8 mouse cellular contexts compared by ENCODE assay signal in the genomic region with DNA sequence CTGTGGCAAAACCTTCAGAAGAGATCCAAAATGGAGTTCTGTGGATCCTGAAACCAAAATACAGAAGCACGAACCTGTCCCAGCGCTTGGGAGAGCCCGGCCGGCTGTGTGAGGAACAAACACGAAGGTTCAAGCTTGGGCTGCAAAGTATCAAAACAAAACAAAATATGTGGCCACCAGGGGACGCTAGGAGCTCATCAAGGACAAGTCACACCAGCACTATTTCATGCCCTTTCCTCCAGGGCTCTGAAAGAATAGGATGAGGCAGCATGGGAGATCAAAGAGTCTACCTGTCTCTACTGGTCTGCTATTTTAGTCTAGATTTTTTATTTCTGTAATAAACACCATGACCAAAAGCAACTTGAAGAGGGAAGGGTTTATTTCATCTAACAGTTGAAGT. TPM values are rescaled to one million over a fixed set of nuclear protein-coding genes. Genes with fewer than 3 reads are reported as not detected.
DNase-seq lines count a peak whose midpoint lies in the region; ATAC-seq and TF ChIP-seq lines count a peak whose summit lies in the region.

No protein-coding gene starts in this region.

- H3K36me3 ChIP-seq in CH12.LX (replicated peaks in 1 of 2; ENCODE audit: control insufficient read depth in 1 of 2, insufficient read depth in 1 of 2, low read length in 1 of 2): no peaks in the 10 kb centered on the region
- no peaks in the 10 kb centered on the region for H3K36me3 ChIP-seq in embryonic facial prominence, embryonic 14.5 days (ENCODE audit: control insufficient read depth, insufficient read depth, low read length)
- no peaks in the 10 kb centered on the region for H3K36me3 ChIP-seq in heart, embryonic 13.5 days
- no peaks in the 10 kb centered on the region for H3K36me3 ChIP-seq in liver, postnatal 0 days (replicated peaks; ENCODE audit: insufficient read depth, low read length)

- dilution Hi-C loops in CH12.LX (cut with MboI; ENCODE audit: extremely low pct_ligation_motif_present, extremely low pct_unique_long_range_greater_than_20kb, low sequenced_read_pairs): no loop called here

- peak overlapping the region; percentile 53; the same call in 1 of the 2 replicates for H3K4me2 ChIP-seq in CH12.LX (ENCODE audit: insufficient read depth, low read depth, poor library complexity, severe bottlenecking)
- H3K4me2 ChIP-seq in embryonic facial prominence, embryonic 14.5 days (ENCODE audit: low read depth, low read length): no peak overlapping the region
- H3K4me2 ChIP-seq in heart, embryonic 13.5 days: peak overlapping the region; percentile 39
- no peak overlapping the region for H3K4me2 ChIP-seq in liver, postnatal 0 days (ENCODE audit: low read depth, low read length)

- no peak for TF ChIP-seq POLR2A in CH12.LX (IDR thresholded peaks at IDR 0.05; ENCODE audit: low read depth, low read length)

- peak; percentile 48; the same call in 1 of the 2 replicates for ATAC-seq in embryonic facial prominence, embryonic 14.5 days (ENCODE audit: low read depth)
- no peak for ATAC-seq in heart, embryonic 13.5 days (ENCODE audit: extremely low read depth, insufficient number of reproducible peaks, low FRiP score, low TSS enrichment)
- no peak for ATAC-seq in liver, postnatal 0 days

- TF ChIP-seq CTCF in CH12.LX (conservative IDR thresholded peaks at IDR 0.05 in 1 of 2, IDR thresholded peaks at IDR 0.05 in 1 of 2; ENCODE audit: low read depth in 2 of 2, low read length in 2 of 2): peak; percentile 45 to 90; a peak in 3 of 4 replicates
- TF ChIP-seq CTCF in liver, postnatal 0 days (IDR thresholded peaks at IDR 0.05; ENCODE audit: low read depth): peak; percentile 99

- no peak overlapping the region for H3K9ac ChIP-seq in CH12.LX (ENCODE audit: insufficient read depth, low read depth)
- H3K9ac ChIP-seq in embryonic facial prominence, embryonic 14.5 days (ENCODE audit: low read depth, low read length): no peak overlapping the region
- H3K9ac ChIP-seq in heart, embryonic 13.5 days: 0 out of 2 replicates have a peak overlapping the region, but pooled peaks have one; percentile 47
- 0 out of 2 replicates have a peak overlapping the region, but pooled peaks have one; percentile 23 for H3K9ac ChIP-seq in liver, postnatal 0 days (replicated peaks)

- peaks cover 0 to 26% of the 10 kb centered on the region in 2 experiments; a peak in 2 of 4 replicates for H3K4me1 ChIP-seq in CH12.LX (ENCODE audit: control insufficient read depth in 1 of 2, insufficient read depth in 2 of 2)
- no peaks in the 10 kb centered on the region for H3K4me1 ChIP-seq in embryonic facial prominence, embryonic 14.5 days (ENCODE audit: control insufficient read depth, insufficient read depth, low read length)
- peaks cover 14% of the 10 kb centered on the region for H3K4me1 ChIP-seq in heart, embryonic 13.5 days
- peaks cover 42% of the 10 kb centered on the region for H3K4me1 ChIP-seq in liver, postnatal 0 days (ENCODE audit: insufficient read depth)

- WGBS in embryonic facial prominence, embryonic 14.5 days: 11% methylated on average over 6 of the region's 6 CpGs
- 7% methylated on average over 6 of the region's 6 CpGs for WGBS in heart, embryonic 13.5 days
- WGBS in large intestine, adult 2 months: 5% methylated on average over 6 of the region's 6 CpGs
- WGBS in liver, postnatal 0 days (ENCODE audit: insufficient replicate concordance): 3% methylated on average over 6 of the region's 6 CpGs

- no peaks in the 10 kb centered on the region for H3K79me2 ChIP-seq in CH12.LX (replicated peaks; ENCODE audit: control insufficient read depth, extremely low read depth, insufficient read depth, poor library complexity, severe bottlenecking)

- no peaks in the 10 kb centered on the region for H3K9me3 ChIP-seq in CH12.LX (replicated peaks; ENCODE audit: low read length)
- no peaks in the 10 kb centered on the region for H3K9me3 ChIP-seq in embryonic facial prominence, embryonic 14.5 days (ENCODE audit: control insufficient read depth, low read length)
- H3K9me3 ChIP-seq in heart, embryonic 13.5 days: no peaks in the 10 kb centered on the region
- H3K9me3 ChIP-seq in liver, postnatal 0 days (ENCODE audit: low read length): no peaks in the 10 kb centered on the region

- no peak overlapping the region for H3K4me3 ChIP-seq in CH12.LX (replicated peaks in 1 of 3; ENCODE audit: low read depth in 2 of 3, low read length in 2 of 3, poor library complexity in 1 of 3)
- H3K4me3 ChIP-seq in embryonic facial prominence, embryonic 14.5 days (ENCODE audit: low read depth, low read length): no peak overlapping the region
- H3K4me3 ChIP-seq in heart, embryonic 13.5 days: no peak overlapping the region
- no peak overlapping the region for H3K4me3 ChIP-seq in liver, postnatal 0 days (ENCODE audit: low read depth, low read length)

- DNase-seq in CH12.LX (ENCODE audit: extremely low read depth): peak; percentile 93
- DNase-seq in adrenal gland, postnatal 25 days: peak; percentile 83
- peak; percentile 93 for DNase-seq in embryonic facial prominence, embryonic 14.5 days (ENCODE audit: low spot score)
- peak; percentile 69 for DNase-seq in large intestine, adult 2 months (ENCODE audit: low read depth, low spot score)
- DNase-seq in liver, postnatal 0 days: peak; percentile 90
- peak; percentile 63 for DNase-seq in retina, postnatal 7 days (ENCODE audit: low read depth, low spot score)
- peak; percentile 64 for DNase-seq in urinary bladder, adult 2 months (ENCODE audit: low spot score)

- peak; percentile 89 for TF ChIP-seq RAD21 in CH12.LX (IDR thresholded peaks at IDR 0.05; ENCODE audit: low read depth, low read length)

- no peak for TF ChIP-seq EP300 in CH12.LX (IDR thresholded peaks at IDR 0.05; ENCODE audit: low read length)
- peak; percentile 65 for TF ChIP-seq EP300 in liver, postnatal 0 days (IDR thresholded peaks at IDR 0.05; ENCODE audit: low read depth)

- no peak overlapping the region for H3K27ac ChIP-seq in CH12.LX (ENCODE audit: insufficient read depth, low read depth)
- H3K27ac ChIP-seq in embryonic facial prominence, embryonic 14.5 days (replicated peaks; ENCODE audit: low read depth, low read length): no peak overlapping the region
- H3K27ac ChIP-seq in heart, embryonic 13.5 days (replicated peaks): no peak overlapping the region
- peak overlapping the region; percentile 97; the same call in 1 of the 2 replicates for H3K27ac ChIP-seq in liver, postnatal 0 days (ENCODE audit: low read depth)

- H3K27me3 ChIP-seq in CH12.LX (replicated peaks): peaks cover 5% of the 10 kb centered on the region
- H3K27me3 ChIP-seq in embryonic facial prominence, embryonic 14.5 days (replicated peaks; ENCODE audit: control insufficient read depth, insufficient read depth, low read length): no peaks in the 10 kb centered on the region; the same call in 1 of the 2 replicates
- peaks cover 4% of the 10 kb centered on the region; the same call in 1 of the 2 replicates for H3K27me3 ChIP-seq in heart, embryonic 13.5 days (replicated peaks)
- no peaks in the 10 kb centered on the region for H3K27me3 ChIP-seq in liver, postnatal 0 days (ENCODE audit: insufficient read depth, low read length)

- in situ Hi-C loops in CH12.LX (cut with MboI; ENCODE audit: low pct_ligation_motif_present, low pct_unique_long_range_greater_than_20kb, low sequenced_read_pairs): loop anchor here (5.0 to 10.0 kb wide), 2 partner anchors 88 to 125 kb away; partner anchors contain the start of genes Nrm and Ppp1r18

TF ChIP-seq in CH12.LX, 34 proteins besides CTCF, POLR2A, EP300 and RAD21 (continues in another document):
- TF ChIP-seq NELFE (IDR thresholded peaks at IDR 0.05; ENCODE audit: low read depth, low read length): no peak
- no peak for TF ChIP-seq RCOR1 (conservative IDR thresholded peaks at IDR 0.05; ENCODE audit: low read depth, low read length)
- TF ChIP-seq ZKSCAN1 (IDR thresholded peaks at IDR 0.05; ENCODE audit: borderline replicate concordance, low read depth, low read length): no peak
- TF ChIP-seq BHLHE40 (IDR thresholded peaks at IDR 0.05; ENCODE audit: low read depth, low read length): no peak
- no peak for TF ChIP-seq ELF1 (IDR thresholded peaks at IDR 0.05; ENCODE audit: low read depth, low read length)
- TF ChIP-seq ZNF384 (IDR thresholded peaks at IDR 0.05; ENCODE audit: low read depth, low read length): no peak
- TF ChIP-seq SIN3A (IDR thresholded peaks at IDR 0.05; ENCODE audit: low read length): no peak
- no peak for TF ChIP-seq MAX (IDR thresholded peaks at IDR 0.05; ENCODE audit: low read length)
- TF ChIP-seq SMC3 (IDR thresholded peaks at IDR 0.05; ENCODE audit: low read depth, low read length): peak; percentile 78
- TF ChIP-seq MAZ (IDR thresholded peaks at IDR 0.05; ENCODE audit: low read depth, low read length): no peak
- TF ChIP-seq IRF4 (IDR thresholded peaks at IDR 0.05; ENCODE audit: low read depth, low read length): 0 out of 2 replicates have a peak, but pooled peaks have one; percentile 27
- TF ChIP-seq MYC (IDR thresholded peaks at IDR 0.05; ENCODE audit: low read depth, low read length): 0 out of 2 replicates have a peak, but pooled peaks have one; percentile 21
- TF ChIP-seq TBP (conservative IDR thresholded peaks at IDR 0.05; ENCODE audit: low read depth, low read length): no peak
- no peak for TF ChIP-seq KAT2A (IDR thresholded peaks at IDR 0.05; ENCODE audit: insufficient replicate concordance, low read length)
- no peak for TF ChIP-seq JUN (IDR thresholded peaks at IDR 0.05; ENCODE audit: insufficient read depth, low read depth, low read length)
- TF ChIP-seq USF1 (IDR thresholded peaks at IDR 0.05; ENCODE audit: low read depth, low read length): no peak
- no peak for TF ChIP-seq USF2 (conservative IDR thresholded peaks at IDR 0.05; ENCODE audit: low read depth, low read length)
- no peak for TF ChIP-seq GABPA (IDR thresholded peaks at IDR 0.05; ENCODE audit: insufficient replicate concordance, low read depth, low read length)
- TF ChIP-seq HCFC1 (IDR thresholded peaks at IDR 0.05; ENCODE audit: low read depth, low read length): no peak
- TF ChIP-seq UBTF (IDR thresholded peaks at IDR 0.05; ENCODE audit: low read depth, low read length): no peak
- no peak for TF ChIP-seq CHD2 (IDR thresholded peaks at IDR 0.05; ENCODE audit: low read length)
- TF ChIP-seq MEF2A (IDR thresholded peaks at IDR 0.05; ENCODE audit: borderline replicate concordance, low read depth, low read length): no peak

RNA-seq across cellular contexts. Expression of gene Ddr1, which starts 35.3 kb away (rescaled TPM):
- 3.5 and 3.6 TPM in 2 replicates for total RNA-seq in CH12.LX (2012; rRNA removed)
- 0.83 and 1.3 TPM in 2 replicates for total RNA-seq in CH12.LX (2014; rRNA removed)
- polyA plus RNA-seq in CH12.LX (2012; ENCODE audit: insufficient read length, low read depth): 3.0 and 3.1 TPM in 2 replicates
- total RNA-seq in adrenal gland, postnatal 25 days (2021): 41.7 and 54.6 TPM in 2 replicates
- polyA plus RNA-seq in embryonic facial prominence, embryonic 14.5 days (2014; fragmentation: Nextera tagmentation; extraction: Ambion mirVana): 50.6 and 54.1 TPM in 2 replicates
- 122 and 130 TPM in 2 replicates for polyA plus RNA-seq in heart, embryonic 13.5 days (2015; fragmentation: Nextera tagmentation; extraction: Ambion mirVana)
- 39.0 and 48.9 TPM in 2 replicates for polyA plus RNA-seq in large intestine, adult 2 months (2012; rRNA removed)
- polyA plus RNA-seq in liver, postnatal 0 days (2015; fragmentation: Nextera tagmentation; extraction: Ambion mirVana): 2.2 and 2.3 TPM in 2 replicates
- 20.2 and 28.6 TPM in 2 replicates for polyA plus RNA-seq in urinary bladder, adult 2 months (2012; rRNA removed)

Comparison
In these comparisons a context has a peak if more than half of its experiments do, and no peak if none do; other contexts are left out.
1. H3K4me2 ChIP-seq: peak in CH12.LX (single experiment) and heart, embryonic 13.5 days (single experiment); none in embryonic facial prominence, embryonic 14.5 days (single experiment) and liver, postnatal 0 days (single experiment).
2. H3K9ac ChIP-seq: peak in heart, embryonic 13.5 days (single experiment) and liver, postnatal 0 days (single experiment); none in CH12.LX (single experiment) and embryonic facial prominence, embryonic 14.5 days (single experiment).
3. Peak in every context shown above with its lines, with median percentiles within 50 percentile points of each other: DNase-seq.